Mouse (Mus musculus) liver, adult 2 months (tissue): Measurements from ENCODE around the gene Tshz2.

Source experiments
- CTCF ChIP-seq: fragments of 200-500 bp; IDR thresholded peaks from 2 replicates; pipeline ENCODE4 v1.5.1; 2011; ENCODE audit warnings: low read depth, low read length, control low read depth
- POLR2A ChIP-seq: fragments of 200-500 bp; IDR thresholded peaks from 2 replicates; pipeline ENCODE4 v1.6.1; 2011; ENCODE audit warnings: low read length, control low read depth; ENCODE audit not compliant: insufficient read depth; ENCODE audit errors: extremely low read depth

- TF ChIP-seq CTCF (no peak), POLR2A (no peak)
Measured at GRCm38 (mm10) chr2:170024939-170025338, 392.1 kb downstream of the Tshz2 start.
